Mouse (Mus musculus): Measurements from ENCODE around the gene Runx1. TPM values are rescaled to one million over a fixed set of nuclear protein-coding genes. Genes with fewer than 3 reads are reported as not detected.

Runx1 gene
- polyA plus RNA-seq, 2 experiments: 3.0 to 4.4 TPM

DNA sequence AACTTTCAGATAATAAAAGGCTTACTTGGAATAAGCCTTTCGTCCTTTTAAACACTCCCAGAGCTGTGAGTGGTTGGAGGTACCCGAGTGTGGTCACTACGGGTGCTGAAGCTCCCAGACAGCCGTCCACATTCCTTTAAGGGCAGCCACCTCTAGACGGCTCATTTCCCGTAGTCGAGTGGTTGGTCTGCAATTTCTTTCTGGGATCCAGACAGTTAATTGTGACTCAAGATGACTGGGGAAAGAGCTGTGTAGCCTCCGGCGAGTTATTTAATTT, 273.9 kb downstream of the Runx1 start:
- Histone ChIP-seq H3K4me3 (ENCODE audit: insufficient read depth in 1 of 2, low read depth in 2 of 2, low read length in 2 of 2) (no peak overlapping the region), H3K9me3 (ENCODE audit: control insufficient read depth, low read length) (no peaks in the 10 kb centered on the region), H3K36me3 (replicated peaks; ENCODE audit: control insufficient read depth, insufficient read depth, low read depth) (no peaks in the 10 kb centered on the region), H3K27ac (no peak overlapping the region), H3K9ac (replicated peaks) (no peak overlapping the region), H3K27me3 (ENCODE audit: control insufficient read depth, insufficient read depth, low read length) (no peaks in the 10 kb centered on the region), H3K4me2 (ENCODE audit: low read depth) (no peak overlapping the region), H3K4me1 (replicated peaks; ENCODE audit: control insufficient read depth in 2 of 2, insufficient read depth in 2 of 2, low read length in 1 of 2) (no peaks in the 10 kb centered on the region)
- DNase-seq (ENCODE audit: low read depth in 3 of 3, low spot score in 3 of 3) (no peak), ATAC-seq (ENCODE audit: insufficient read depth) (no peak)
- WGBS (ENCODE audit: insufficient replicate concordance): 65% methylated on average over 9 of the region's 9 CpGs
- TF ChIP-seq EP300 (IDR thresholded peaks at IDR 0.05; ENCODE audit: low read depth) (no peak), CTCF (IDR thresholded peaks at IDR 0.05; ENCODE audit: low read depth) (no peak)

Data from liver, embryonic 14.5 days (tissue).